Mouse (Mus musculus): ENCODE results near the gene Brdt.

DNA sequence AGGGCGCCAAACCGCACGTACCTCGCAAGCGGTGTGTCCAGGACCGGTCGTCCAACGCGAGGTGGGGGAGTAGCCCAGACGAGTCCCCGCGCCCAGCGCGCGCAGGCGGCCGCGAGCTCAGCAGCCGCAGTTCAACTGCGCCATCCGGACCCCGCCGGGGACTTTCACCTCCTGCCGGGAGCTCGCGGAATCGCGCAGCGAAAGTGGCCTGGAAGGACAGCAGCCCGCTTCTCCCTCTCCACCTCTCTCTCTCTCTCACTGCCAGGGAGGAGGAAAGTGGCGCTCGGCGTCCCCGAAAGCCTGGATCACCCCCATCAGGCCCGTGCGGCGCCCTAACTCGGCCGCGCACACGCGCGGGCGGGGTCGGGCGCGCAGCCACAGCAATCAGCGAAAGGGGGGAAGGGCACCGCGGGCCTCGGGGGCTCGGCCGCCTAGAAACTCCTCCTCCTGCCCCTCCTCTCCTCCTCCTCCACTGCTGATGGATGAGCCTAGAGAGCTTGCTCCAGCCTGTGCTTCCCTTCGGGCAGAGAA is 41.7 kb upstream of the Brdt start, which contains the start of gene Tgfbr3:
- no peak for TF ChIP-seq ZC3H11A (IDR thresholded peaks at IDR 0.05; ENCODE audit: borderline replicate concordance, low read depth, low read length)
- no peak for TF ChIP-seq HCFC1 (IDR thresholded peaks at IDR 0.05; ENCODE audit: borderline replicate concordance, insufficient read depth, low read length)

Measured in ES-E14 (cell line).